Mouse (Mus musculus) midbrain, postnatal 0 days (tissue): Measurements from ENCODE around the gene Anpep. TPM values are rescaled to one million over a fixed set of nuclear protein-coding genes. Genes with fewer than 3 reads are reported as not detected.

Source experiments
- ATAC-seq: fragments of 200-750 bp; cut with Nextera tagmentation; 2 replicates; pipeline ENCODE4 v1.8.0; 2017; ENCODE audit warnings: moderate number of reproducible peaks, mild to moderate bottlenecking, moderate TSS enrichment, moderate library complexity; ENCODE audit not compliant: low FRiP score
- DNase-seq: peaks from one replicate; pipeline ENCODE4 v3.0.0-alpha.2; 2015; ENCODE audit warnings: low spot score
- H3K27ac ChIP-seq: fragments of 300-500 bp; sonication (generic); 2 replicates; pipeline ENCODE4 v1.5.1; 2014; ENCODE audit warnings: low read depth, mild to moderate bottlenecking, low read length, mixed read lengths
- H3K27me3 ChIP-seq: fragments of 300-500 bp; sonication (generic); 2 replicates; pipeline ENCODE4 v1.6.1; 2014; ENCODE audit warnings: low read length, control low read depth, mixed read lengths; ENCODE audit not compliant: insufficient read depth
- H3K36me3 ChIP-seq: fragments of 300-500 bp; sonication (generic); 2 replicates; pipeline ENCODE4 v1.6.1; 2014; ENCODE audit warnings: low read length, control low read depth, mixed read lengths; ENCODE audit not compliant: insufficient read depth
- H3K4me1 ChIP-seq: fragments of 300-500 bp; sonication (generic); 2 replicates; pipeline ENCODE4 v1.6.1; 2014; ENCODE audit warnings: mild to moderate bottlenecking, control low read depth, antibody characterized with exemption, low read length, mixed read lengths; ENCODE audit not compliant: insufficient read depth
- H3K4me2 ChIP-seq: fragments of 300-500 bp; sonication (generic); 2 replicates; pipeline ENCODE4 v1.6.1; 2014; ENCODE audit warnings: low read depth, mild to moderate bottlenecking, low read length, mixed read lengths; ENCODE audit not compliant: poor library complexity, severe bottlenecking
- H3K4me3 ChIP-seq: fragments of 300-500 bp; sonication (generic); 2 replicates; pipeline ENCODE4 v1.5.1; 2014; ENCODE audit warnings: low read depth, mild to moderate bottlenecking, low read length, moderate library complexity
- H3K9ac ChIP-seq: fragments of 300-500 bp; sonication (generic); replicated peaks from 2 replicates; pipeline ENCODE4 v1.6.1; 2014; ENCODE audit warnings: mild to moderate bottlenecking, low read length, moderate library complexity, mixed read lengths; ENCODE audit not compliant: poor library complexity, severe bottlenecking
- H3K9me3 ChIP-seq: fragments of 300-500 bp; sonication (generic); 2 replicates; pipeline ENCODE4 v1.6.1; 2016; ENCODE audit warnings: low read length, control low read depth
- CTCF ChIP-seq: IDR thresholded peaks from 2 replicates; pipeline ENCODE4 v1.5.1; 2016; ENCODE audit warnings: antibody characterized with exemption, mild to moderate bottlenecking
- WGBS: fragments of 180-500 bp; shearing (Covaris S2); extraction: QIAGEN DNeasy Blood & Tissue Kit; methylation state at CpG from one replicate; pipeline ENCODE4 v1.1.7; 2014; 5-methylcytosine and 5-hydroxymethylcytosine counted together
- polyA plus RNA-seq: library from polyadenylated mRNA; unstranded; fragments of >200 nt; fragmentation: Nextera tagmentation; extraction: Ambion mirVana; gene quantifications from 2 replicates; pipeline ENCODE4 v1.2.1, GENCODE M21; 2015
- total RNA-seq: library from RNA; depleted of rRNA; stranded (reverse); fragments of >200 nt; gene quantifications from 2 replicates; pipeline ENCODE4 v1.2.3, GENCODE M21; 2014

The Anpep gene
- total and polyA plus RNA-seq, 2 experiments from 2014 or later = 5.1 to 11.2 TPM

DNA sequence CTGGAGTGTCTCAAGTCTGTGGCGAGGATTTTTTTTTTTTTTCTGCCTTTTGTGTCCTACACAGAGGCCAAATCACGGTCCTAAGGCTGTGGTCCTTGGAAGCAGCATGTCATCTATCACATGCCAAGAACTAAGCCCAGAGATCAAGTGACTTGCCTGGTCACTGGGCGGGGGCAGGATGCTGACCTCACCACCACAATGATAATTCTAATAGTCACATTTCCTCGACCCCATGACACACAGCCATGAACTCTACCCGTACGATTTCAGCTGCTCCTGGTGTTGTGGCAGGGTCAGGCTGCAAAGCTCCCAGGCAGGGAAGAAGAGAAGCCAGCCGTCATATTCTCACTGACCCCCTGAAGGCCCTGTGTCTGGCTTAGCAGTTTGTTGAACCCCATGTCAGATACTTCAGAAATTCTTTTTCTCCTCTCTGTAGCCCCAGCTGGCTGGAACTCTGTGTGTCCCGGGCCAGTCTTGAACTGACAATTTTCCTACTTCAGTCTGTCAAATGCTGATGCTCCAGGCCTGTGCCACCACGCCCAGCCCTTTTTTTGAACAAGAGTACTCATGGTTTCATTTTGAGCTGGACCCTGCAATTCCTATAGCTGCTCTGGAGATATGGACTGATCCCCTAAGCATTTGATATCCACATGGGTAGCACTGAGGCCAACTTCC, 1.8 kb downstream of the Anpep start:
- ATAC-seq (no peak), DNase-seq (no peak)
- no peak overlapping the region for H3K4me2 ChIP-seq
- no peak overlapping the region for H3K9ac ChIP-seq
- H3K27me3 ChIP-seq = no peaks in the 10 kb centered on the region
- no peaks in the 10 kb centered on the region for H3K36me3 ChIP-seq
- no peak overlapping the region for H3K4me3 ChIP-seq
- no peaks in the 10 kb centered on the region for H3K4me1 ChIP-seq
- no peak overlapping the region for H3K27ac ChIP-seq
- H3K9me3 ChIP-seq = no peaks in the 10 kb centered on the region
- TF ChIP-seq CTCF = no peak
- WGBS = 69% methylated on average over 9 of the region's 9 CpGs

GRCm38 (mm10) chr7:79858202-79858934, 2.5 kb downstream of the Anpep start:
- H3K4me1 ChIP-seq = no peaks in the 10 kb centered on the region
- WGBS = 68% methylated on average over 11 of the region's 11 CpGs
- TF ChIP-seq CTCF = no peak

GRCm38 (mm10) chr7:79856305-79856704, 4.6 kb downstream of the Anpep start:
- 87% methylated on average over 4 of the region's 4 CpGs for WGBS
- Histone ChIP-seq H3K27ac (no peak overlapping the region), H3K4me1 (no peaks in the 10 kb centered on the region), H3K4me3 (no peak overlapping the region), H3K9ac (no peak overlapping the region), H3K36me3 (no peaks in the 10 kb centered on the region), H3K9me3 (no peaks in the 10 kb centered on the region), H3K4me2 (no peak overlapping the region), H3K27me3 (no peaks in the 10 kb centered on the region)
- no peak for DNase-seq
- no peak for ATAC-seq
- no peak for TF ChIP-seq CTCF

More at GRCm38 (mm10) chr7:79858202-79858934, 2.5 kb downstream of the Anpep start:
- Histone ChIP-seq H3K9me3 (no peaks in the 10 kb centered on the region), H3K4me2 (no peak overlapping the region), H3K9ac (no peak overlapping the region), H3K4me3 (no peak overlapping the region), H3K27me3 (no peaks in the 10 kb centered on the region), H3K27ac (no peak overlapping the region), H3K36me3 (no peaks in the 10 kb centered on the region)
- DNase-seq (no peak), ATAC-seq (no peak)

GRCm38 (mm10) chr7:79847456-79848451, 13.1 kb downstream of the Anpep start:
- no peak overlapping the region for H3K27ac ChIP-seq
- H3K9me3 ChIP-seq = no peaks in the 10 kb centered on the region
- no peak overlapping the region for H3K9ac ChIP-seq
- WGBS = 11% methylated on average over 49 of the region's 53 CpGs
- ATAC-seq (no peak), DNase-seq (no peak)
- no peaks in the 10 kb centered on the region for H3K36me3 ChIP-seq
- no peaks in the 10 kb centered on the region for H3K4me1 ChIP-seq
- H3K4me2 ChIP-seq = peak overlapping the region; percentile 47
- H3K27me3 ChIP-seq = peaks cover 15% of the 10 kb centered on the region
- TF ChIP-seq CTCF = no peak
- peak overlapping the region; percentile 23; the same call in 1 of the 2 replicates for H3K4me3 ChIP-seq

DNA sequence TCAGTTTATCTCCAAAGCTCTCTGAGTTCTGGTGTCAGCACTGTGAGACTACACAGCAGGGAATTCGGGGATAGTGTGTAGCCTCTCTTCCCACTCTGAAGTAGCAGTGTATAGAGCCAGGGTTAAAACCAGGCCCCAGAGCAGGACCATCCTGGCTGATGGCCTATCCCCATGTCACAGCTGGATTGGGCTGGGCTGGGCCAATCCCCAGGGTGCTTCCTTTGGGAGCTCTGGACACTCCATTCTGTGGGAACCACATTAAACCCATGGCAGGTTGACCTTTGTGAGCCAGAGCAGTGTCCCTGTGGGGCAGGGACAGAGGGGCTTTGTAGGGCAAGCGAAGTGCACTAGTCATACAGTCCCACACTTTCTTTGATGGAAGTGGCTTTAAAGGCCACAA, 14.5 kb downstream of the Anpep start:
- no peak for DNase-seq
- no peaks in the 10 kb centered on the region for H3K36me3 ChIP-seq

More for the DNA sequence above, 14.5 kb downstream of the Anpep start:
- no peak overlapping the region for H3K4me2 ChIP-seq
- H3K9me3 ChIP-seq = no peaks in the 10 kb centered on the region
- TF ChIP-seq CTCF = no peak
- H3K4me3 ChIP-seq = no peak overlapping the region
- 75% methylated on average over 2 of the region's 2 CpGs for WGBS
- H3K27me3 ChIP-seq = peaks cover 15% of the 10 kb centered on the region
- ATAC-seq = no peak
- H3K27ac ChIP-seq = no peak overlapping the region
- no peak overlapping the region for H3K9ac ChIP-seq
- H3K4me1 ChIP-seq = no peaks in the 10 kb centered on the region
